Mouse (Mus musculus): ENCODE data around the gene Bag3.
"Not testable (repeated sequence)": the region's sequence is repeated elsewhere in the genome, so short reads cannot be mapped to it uniquely, and the experiment has no call there.

The Bag3 gene

GRCm38 (mm10) chr7:128538769-128539168, 15.4 kb downstream of the Bag3 start:
- no peak for DNase-seq

- DNase-seq = no peak
Measured at GRCm38 (mm10) chr7:128540111-128540510, 16.7 kb downstream of the Bag3 start.

GRCm38 (mm10) chr7:128540734-128541133, 17.3 kb downstream of the Bag3 start:
- DNase-seq = peak; percentile 47

DNA sequence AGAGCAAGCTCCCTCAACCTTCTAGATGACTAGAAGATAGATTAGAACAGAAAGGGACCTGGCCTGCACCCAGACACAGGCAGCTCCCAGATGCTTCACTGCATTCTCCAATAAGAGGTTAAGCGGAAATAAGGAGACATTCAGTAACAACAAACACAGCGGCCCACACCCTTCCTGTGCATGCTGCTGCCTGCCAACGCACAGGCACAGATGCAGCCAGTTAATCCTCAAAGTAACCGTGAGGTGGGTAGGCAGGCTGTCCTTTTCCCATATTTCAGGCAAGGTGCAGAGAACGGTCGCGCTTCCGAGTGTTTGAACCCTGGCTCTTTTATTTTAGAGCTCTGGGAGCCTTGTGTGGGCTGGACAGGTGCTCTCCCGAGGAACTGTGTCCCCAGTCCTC, 17.8 kb downstream of the Bag3 start:
- peak; percentile 64 for DNase-seq

DNA sequence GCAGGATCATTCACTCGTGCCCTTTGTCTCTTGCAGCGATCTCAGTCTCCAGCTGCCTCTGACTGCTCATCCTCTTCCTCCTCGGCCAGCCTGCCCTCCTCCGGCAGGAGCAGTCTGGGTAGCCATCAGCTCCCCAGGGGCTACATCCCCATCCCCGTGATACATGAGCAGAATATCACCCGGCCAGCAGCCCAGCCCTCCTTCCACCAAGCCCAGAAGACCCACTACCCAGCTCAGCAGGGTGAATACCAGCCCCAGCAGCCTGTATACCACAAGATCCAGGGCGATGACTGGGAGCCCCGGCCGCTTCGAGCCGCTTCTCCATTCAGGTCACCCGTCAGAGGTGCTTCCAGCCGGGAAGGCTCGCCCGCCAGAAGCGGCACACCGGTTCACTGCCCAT, 18.4 kb downstream of the Bag3 start:
- no peak for DNase-seq

DNA sequence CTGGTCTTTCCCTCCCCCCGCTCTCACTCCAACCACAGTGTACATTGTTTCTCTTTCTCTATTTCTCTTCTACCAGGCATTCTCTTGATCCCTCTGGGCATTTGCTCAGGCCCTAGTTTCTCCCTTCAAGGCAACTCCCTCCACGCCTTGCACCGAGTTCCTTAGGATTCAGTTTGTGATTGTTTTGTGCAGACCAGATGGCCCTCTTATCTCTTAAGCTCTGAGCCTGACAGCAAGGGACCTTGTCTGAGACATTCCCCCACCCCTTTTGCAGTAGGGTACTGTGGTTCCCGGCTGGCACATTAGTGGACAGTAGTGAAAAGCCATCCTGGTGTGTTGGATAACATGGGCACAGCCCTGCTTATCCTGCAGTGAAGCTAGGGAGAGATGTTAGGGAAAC, 19.1 kb downstream of the Bag3 start:
- no peak for DNase-seq

- DNase-seq = no peak
Measured at GRCm38 (mm10) chr7:128543148-128543855, 19.9 kb downstream of the Bag3 start.

- DNase-seq = no peak
Measured at GRCm38 (mm10) chr7:128543961-128544360, 20.5 kb downstream of the Bag3 start.

GRCm38 (mm10) chr7:128544566-128545262, 21.3 kb downstream of the Bag3 start:
- no peak for DNase-seq

- DNase-seq = no peak
Measured at GRCm38 (mm10) chr7:128546031-128546430, 22.6 kb downstream of the Bag3 start.

- no peak for DNase-seq
Measured at GRCm38 (mm10) chr7:128549137-128549536, 25.7 kb downstream of the Bag3 start.

DNA sequence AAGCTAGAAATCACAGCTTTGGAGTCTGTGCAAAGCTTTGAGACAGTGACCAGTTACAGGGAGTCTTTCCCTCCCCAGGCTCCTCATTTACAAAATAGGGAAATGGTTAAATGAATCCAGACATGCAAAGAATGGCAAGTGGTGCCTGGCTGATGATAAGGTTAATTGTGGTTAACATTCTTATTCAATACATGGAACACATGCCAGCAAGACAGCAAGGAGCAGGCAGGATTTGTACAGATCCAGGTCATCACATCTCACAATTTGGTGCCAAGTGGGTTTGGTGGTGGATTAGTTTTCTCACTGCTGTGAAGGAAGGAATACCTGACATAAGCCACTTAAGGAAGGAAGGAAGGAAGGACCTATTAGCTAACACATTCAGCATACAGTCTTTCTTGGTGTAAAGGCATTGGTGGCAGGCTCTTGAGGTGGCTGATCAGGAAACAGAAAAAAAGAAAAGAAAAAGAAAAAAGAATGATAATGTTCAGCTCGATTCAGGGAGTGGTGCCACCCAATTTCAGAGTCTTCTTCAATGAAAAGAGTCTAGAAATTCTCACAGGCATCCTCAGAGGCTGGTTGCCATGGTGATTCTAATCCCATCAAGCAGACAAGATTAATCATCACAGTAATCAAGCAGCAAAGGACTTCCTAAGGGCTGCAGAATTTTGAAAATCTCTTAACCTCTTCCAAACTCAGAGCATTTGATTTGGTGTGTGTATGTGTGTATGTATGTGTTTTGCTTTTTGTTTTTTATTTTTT, 27.1 kb downstream of the Bag3 start:
- no peak for DNase-seq

DNA sequence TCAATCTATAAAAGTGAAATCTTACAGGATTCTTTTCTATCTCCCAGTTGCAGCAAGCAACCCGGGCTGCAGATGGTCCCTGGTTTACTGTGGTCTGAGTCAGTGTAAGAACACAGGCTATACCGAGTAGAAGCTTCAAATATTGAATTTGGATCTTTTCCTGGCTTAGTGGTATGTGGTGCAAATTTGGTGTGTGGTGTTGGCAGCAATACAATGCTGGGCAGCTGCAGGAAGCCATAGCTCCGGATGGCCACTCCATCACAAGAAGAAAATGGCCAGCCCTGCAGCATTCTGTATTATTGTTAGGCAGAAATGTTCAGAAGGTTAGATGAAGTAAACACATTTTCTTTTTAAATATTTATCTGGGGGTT, 27.7 kb downstream of the Bag3 start:
- no peak for DNase-seq

GRCm38 (mm10) chr7:128553105-128553705, 29.8 kb downstream of the Bag3 start:
- no peak for DNase-seq

- DNase-seq = no peak
Measured at GRCm38 (mm10) chr7:128554502-128554901, 31.1 kb downstream of the Bag3 start.

GRCm38 (mm10) chr7:128555141-128555750, 31.8 kb downstream of the Bag3 start:
- peak; percentile 53 for DNase-seq

DNA sequence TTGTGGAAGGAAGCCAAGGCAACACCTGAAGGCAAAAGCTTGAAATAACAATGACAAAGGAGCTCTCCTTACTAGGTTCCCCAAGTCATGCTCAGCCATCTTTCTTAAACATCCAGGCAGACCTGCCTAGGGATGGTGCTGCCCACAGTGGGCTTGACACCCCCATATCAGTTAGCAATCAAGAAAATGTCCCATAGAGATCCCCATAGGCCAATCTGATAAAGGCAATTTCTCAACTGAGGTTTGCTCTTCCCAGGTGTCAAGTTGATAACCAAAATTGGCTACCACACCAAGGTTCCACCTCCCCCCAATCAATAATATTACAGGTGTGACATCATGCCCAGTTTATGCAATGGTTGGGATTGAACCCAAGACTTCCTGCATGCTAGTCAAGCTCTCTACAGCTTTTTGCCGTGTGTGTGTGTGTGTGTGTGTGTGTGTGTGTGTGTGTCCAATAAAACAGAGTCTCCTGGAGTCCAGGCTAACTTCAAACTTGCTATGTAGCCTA, 33.6 kb downstream of the Bag3 start:
- no peak for DNase-seq

- DNase-seq = no peak
Measured at GRCm38 (mm10) chr7:128563373-128563772, 40.0 kb downstream of the Bag3 start.

GRCm38 (mm10) chr7:128566311-128566710, 42.9 kb downstream of the Bag3 start:
- DNase-seq = no peak

DNA sequence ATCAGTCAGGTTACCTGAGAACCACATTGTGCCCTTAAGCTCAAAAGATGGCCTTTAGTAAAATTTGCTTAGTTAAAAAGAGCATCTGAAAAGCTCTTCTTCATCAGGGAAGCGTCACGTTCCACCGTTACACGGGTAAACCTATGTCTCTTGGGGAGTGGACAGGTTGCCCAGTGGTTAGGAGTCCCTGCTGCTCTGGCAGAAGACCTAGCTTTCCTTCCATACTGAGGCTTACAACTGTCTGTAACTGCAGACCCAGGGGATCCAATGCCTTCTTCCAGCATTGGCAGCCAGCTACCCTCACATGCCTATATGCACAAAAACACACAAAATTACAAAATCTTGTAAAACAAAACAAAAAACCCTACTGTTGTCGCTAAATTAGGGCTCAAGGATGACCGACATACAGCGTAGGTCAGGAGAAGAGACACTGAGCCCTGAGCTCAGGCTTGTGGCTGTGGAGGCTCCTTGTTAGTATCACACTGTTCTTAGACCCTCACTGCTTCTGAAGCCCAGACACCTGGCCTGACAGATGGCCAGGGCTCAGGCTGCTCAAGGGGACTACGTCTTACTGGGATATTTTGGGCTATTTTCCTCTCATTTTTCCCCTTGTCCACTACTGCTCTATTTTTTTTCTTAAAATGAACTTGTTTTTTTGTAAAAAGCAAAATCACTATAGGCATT, 44.3 kb downstream of the Bag3 start:
- DNase-seq = no peak

DNA sequence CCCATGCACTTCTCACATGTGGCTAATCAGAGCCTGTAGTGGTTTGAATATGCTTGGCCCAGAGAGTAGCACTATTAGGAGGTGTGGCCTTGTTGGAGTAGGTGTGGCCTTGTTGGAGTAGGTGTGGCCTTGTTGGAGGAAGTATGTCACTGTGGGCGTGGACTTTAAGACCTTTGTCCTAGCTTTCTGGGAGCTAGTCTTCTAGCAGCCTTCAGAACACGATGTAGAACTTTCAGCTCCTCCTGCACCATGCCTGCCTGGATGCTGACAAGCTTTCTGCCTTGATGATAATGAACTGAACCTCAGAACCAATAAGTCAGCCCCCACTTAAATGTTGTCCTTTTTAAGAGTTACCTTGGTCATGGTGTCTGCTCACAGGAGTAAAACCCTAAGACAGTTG, 46.0 kb downstream of the Bag3 start:
- DNase-seq = not testable (repeated sequence)

- DNase-seq = no peak
Measured at GRCm38 (mm10) chr7:128569987-128570656, 46.7 kb downstream of the Bag3 start.

Measured in kidney, postnatal 14 days (tissue).